Mouse (Mus musculus): Measurements from ENCODE around the gene Tmem43.
A peak's percentile ranks its signal among the peaks of the same experiment; 100 is the strongest.
"Not testable (repeated sequence)": the region's sequence is repeated elsewhere in the genome, so short reads cannot be mapped to it uniquely, and the experiment has no call there.

Tmem43 gene

DNA sequence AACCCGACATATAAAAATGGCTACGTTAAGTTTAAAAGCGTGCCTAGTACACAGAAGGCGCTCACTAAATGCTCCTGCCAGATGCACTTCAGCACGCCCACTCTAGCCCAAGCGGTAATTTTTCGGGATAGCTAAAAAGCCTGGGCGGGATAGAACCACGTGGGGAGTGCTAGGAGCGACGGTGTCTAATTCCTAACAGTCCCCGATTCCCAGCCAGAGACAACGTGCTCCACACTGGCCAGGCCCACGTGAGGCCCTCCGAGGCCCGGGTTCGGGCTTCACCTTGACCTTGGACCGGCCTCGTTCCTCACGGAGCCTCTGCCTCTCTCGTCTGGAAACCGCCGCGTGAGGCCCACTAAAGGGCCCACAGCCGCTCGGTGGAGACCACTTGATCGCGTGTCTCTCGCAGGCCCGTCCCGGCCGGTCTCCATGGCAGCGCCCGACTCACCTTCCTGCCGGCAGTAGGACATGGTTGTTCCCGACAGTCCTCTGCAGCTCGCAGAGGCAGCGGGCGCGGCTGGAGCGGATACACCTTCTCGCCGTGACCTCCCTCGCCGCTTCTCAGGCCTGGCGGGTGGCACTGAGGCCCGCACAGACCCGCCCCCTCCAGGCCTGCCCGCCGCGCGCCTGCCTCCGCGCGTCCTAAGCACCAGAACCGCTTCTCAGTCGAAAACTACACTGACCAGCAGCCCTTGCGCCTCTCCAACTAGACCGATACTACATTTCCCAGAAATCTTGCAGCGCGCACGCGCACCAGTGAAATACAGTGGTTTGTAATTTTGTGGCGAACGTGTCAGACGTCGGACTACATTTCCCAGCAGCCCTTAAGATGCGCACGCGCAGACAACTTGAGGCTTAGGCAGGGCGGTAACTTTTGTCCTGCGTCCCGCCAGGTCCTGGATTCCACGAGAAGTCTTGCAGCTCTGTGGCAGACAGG, at the start of gene Tmem43, which contains the start of gene Chchd4:
Tmem43 (plus strand) TSS at position 836 of the 937 bp plus-strand sequence.
Chchd4 (minus strand) TSS at position 679 of the 937 bp plus-strand sequence.
- DNase-seq = peak; percentile 99

DNA sequence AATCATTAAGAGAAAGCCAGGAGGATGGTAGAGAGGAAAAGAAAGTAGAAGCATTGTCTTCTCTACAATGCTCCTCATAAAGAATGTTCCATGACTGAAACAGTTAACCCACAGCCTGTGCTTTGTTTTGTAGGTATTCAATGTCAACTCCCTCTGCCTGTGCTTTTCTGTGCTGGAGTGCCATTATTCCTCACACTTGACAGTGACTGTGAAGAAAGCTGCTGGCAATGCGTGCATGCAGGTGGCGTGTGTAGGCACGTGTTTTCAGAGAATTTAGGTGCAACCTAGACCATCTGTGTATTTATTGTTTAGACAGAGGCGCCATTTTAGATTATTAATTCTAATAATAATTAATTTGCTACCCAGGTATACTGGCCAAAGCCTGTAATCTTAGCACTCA, 49.4 kb upstream of the Tmem43 start:
- DNase-seq = no peak

- DNase-seq = peak; percentile 98
Observed at GRCm38 (mm10) chr6:91440474-91441144, 32.9 kb upstream of the Tmem43 start.

DNA sequence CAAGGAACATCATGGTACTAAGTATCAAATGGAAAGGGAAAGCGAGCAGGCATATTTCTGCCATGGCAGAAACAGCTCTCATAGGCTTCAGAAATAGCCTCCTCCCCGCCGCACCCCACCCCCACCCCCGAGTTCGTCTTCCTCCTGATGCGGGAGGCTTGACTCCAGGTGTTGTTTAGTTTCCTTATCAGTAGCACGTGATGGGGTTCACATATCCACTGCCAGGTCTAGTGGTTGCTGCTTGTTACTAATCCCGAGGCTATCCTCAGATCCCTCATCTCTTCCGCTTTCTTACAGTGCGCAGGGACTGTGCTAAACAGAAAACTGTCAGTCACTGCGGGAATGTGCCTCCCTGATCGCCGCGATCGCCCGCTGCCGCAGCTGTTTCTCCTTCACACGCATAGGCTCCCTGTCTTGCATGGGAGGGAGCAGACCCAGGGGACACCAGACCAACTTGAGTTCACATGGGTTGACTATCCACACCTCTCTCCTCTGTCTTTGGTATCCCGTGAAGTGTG, 32.3 kb upstream of the Tmem43 start:
- no peak for DNase-seq

DNA sequence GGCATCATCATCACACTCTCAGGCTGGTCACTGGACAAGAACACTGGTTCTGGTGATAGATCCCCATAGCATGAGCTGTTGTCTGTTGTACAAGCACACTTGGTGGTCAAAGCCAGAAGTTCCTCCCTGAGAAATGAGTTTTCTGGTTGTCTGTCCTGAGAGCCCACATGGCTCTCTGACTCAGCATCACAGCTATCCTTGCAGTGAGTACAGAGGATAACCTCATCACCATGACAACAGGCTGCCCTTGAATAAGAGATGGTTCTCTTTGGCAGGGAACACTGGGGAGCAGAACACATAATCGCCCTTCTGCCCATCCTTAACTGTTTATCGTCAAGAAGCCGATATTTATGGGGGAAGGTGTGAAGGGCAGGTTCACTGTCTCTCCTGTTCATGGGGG, 28.2 kb upstream of the Tmem43 start:
- no peak for DNase-seq

- no peak for DNase-seq
Observed at GRCm38 (mm10) chr6:91449472-91450225, 23.9 kb upstream of the Tmem43 start.

GRCm38 (mm10) chr6:91452056-91452455, 21.4 kb upstream of the Tmem43 start:
- no peak for DNase-seq

- DNase-seq = no peak
Observed at GRCm38 (mm10) chr6:91454546-91454945, 19.0 kb upstream of the Tmem43 start.

GRCm38 (mm10) chr6:91459471-91459870, 14.0 kb upstream of the Tmem43 start:
- peak; percentile 92 for DNase-seq

DNA sequence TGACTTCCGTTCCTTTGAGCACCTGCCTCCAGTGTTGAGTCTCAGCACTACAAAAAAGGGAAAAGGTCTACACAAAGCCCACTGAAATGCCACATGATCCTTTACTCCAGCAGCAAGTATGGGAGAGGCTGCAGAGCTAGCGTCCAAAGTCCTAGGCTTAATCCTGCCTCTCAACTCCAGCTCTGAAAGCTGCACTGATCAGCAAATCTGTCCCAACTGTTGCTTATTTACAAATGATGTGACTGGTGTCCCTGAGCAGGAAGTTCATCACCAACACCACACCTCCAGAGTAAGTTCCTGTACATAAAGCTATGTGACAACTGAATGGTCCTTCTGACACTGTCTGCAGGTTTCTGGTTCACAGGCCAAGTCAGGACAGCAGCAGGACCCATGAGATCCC, 7.7 kb upstream of the Tmem43 start:
- peak; percentile 78 for DNase-seq

GRCm38 (mm10) chr6:91467106-91467505, 6.4 kb upstream of the Tmem43 start:
- no peak for DNase-seq

- DNase-seq = no peak
Observed at GRCm38 (mm10) chr6:91470712-91471111, 2.8 kb upstream of the Tmem43 start.

GRCm38 (mm10) chr6:91471427-91471826, 2.1 kb upstream of the Tmem43 start:
- DNase-seq = not testable (repeated sequence)

GRCm38 (mm10) chr6:91472319-91472718, 1.2 kb upstream of the Tmem43 start:
- peak; percentile 31 for DNase-seq

GRCm38 (mm10) chr6:91473805-91474440, 420 bp downstream of the Tmem43 start:
- no peak for DNase-seq

GRCm38 (mm10) chr6:91474441-91475190, 1.1 kb downstream of the Tmem43 start:
- peak; percentile 22 for DNase-seq

- DNase-seq = no peak
Observed at GRCm38 (mm10) chr6:91476541-91476940, 3.0 kb downstream of the Tmem43 start.

DNA sequence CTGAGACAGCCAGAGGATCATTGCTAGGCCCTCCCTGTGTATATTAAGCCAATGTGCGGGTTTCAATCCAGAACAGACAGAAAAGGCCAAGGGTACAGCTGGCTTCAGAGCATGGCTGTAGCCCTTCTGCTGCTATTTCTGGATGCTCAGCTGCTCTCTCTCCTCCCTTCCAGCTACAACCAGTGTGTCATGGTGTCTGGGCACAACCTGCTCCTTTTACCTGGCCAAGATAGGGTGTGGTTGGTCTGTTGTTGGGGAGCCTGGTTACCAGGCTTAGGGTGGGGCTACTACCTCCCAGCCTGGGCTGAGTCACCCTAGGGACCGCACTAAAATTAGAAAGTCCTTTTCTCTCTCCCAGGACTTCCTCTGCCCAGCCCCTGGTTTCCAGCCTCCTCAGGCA, 9.9 kb downstream of the Tmem43 start:
- DNase-seq = no peak

DNA sequence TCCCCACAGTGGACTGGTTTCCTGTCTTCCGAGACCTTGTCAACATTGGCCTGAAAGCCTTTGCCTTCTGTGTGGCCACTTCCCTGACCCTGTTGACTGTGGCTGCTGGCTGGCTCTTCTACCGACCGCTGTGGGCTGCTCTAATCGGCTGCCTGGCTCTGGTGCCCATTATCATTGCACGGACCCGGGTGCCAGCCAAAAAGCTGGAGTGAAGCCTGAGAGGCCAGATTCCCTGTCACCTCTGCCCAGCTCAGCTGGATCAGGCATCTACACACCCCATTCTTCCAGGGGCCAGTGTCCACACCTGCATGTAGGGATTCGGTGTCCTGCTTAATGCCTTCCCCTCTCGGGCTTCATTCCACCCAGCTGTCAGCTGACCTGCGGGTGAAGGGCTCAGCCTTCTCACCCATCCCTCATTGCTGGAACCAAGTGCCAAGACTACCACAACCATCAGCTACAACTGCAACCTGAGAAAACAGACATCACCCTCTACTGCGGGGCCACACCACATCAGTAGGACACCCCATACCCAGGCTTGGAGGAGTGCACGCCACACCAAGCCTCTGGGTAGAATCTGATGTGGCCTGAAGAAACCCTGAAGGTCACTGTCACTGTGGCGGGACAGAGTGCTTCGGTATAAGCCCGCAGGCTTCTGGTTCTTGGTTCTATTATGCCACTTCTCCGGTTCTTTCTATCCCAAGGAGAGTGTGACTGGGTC, 13.4 kb downstream of the Tmem43 start:
- DNase-seq = no peak

GRCm38 (mm10) chr6:91488496-91489212, 15.2 kb downstream of the Tmem43 start:
- DNase-seq = peak; percentile 51
